Mouse (Mus musculus): ENCODE measurements around the gene AI467606. TPM values are rescaled to one million over a fixed set of nuclear protein-coding genes. Genes with fewer than 3 reads are reported as not detected.

The AI467606 gene
- polyA plus RNA-seq, 1 experiment, result 6.0 TPM

GRCm38 (mm10) chr7:127121061-127121910 lies 30.1 kb downstream of the AI467606 start:
- no peak for DNase-seq (ENCODE audit: low spot score)

DNA sequence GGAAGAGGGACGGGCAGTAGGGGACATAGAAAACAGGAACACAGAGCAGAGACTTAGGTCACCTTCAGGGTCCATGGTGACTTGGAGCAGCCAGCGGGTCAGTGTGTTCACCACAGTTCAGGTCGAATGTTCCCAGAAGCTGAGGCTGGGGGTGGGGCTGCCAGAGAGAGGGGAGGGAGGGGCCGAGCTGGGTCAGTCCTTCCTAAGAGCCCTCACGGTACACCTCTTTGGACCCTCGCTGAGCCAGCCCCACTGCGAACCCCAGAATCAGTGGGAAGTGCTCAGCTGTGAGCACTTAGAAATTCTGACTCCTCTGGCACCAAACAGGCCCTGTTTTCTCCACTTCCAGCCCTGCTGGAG lies 30.7 kb downstream of the AI467606 start, which contains the start of gene Qprt:
Gene Qprt (minus strand): TSS at position 316 of the 360 bp plus-strand sequence.
- no peak for DNase-seq (ENCODE audit: low spot score)

DNA sequence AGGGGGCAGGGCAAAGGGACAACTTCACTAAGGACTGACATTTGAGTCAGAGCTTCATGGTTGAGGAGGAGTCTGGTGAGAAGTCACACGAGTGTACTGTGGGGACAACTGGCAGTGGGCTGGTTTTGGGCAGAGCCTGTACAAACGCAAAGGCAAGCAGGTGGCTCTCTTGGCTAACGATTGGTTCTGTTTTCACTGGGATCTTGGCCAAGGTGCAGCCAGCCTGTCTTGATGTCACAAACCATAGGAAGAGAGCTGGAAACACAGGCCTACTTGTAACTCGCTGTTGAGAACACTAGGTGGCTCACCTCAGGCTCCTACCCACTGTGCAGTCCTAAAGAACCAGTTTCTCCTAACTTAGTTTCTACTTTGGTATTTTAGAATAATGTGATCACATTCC lies 38.5 kb downstream of the AI467606 start:
- DNase-seq (ENCODE audit: low spot score), result no peak

- DNase-seq (ENCODE audit: low spot score), result no peak
These were observed 42.0 kb downstream of the AI467606 start for GRCm38 (mm10) chr7:127133125-127133524.

DNA sequence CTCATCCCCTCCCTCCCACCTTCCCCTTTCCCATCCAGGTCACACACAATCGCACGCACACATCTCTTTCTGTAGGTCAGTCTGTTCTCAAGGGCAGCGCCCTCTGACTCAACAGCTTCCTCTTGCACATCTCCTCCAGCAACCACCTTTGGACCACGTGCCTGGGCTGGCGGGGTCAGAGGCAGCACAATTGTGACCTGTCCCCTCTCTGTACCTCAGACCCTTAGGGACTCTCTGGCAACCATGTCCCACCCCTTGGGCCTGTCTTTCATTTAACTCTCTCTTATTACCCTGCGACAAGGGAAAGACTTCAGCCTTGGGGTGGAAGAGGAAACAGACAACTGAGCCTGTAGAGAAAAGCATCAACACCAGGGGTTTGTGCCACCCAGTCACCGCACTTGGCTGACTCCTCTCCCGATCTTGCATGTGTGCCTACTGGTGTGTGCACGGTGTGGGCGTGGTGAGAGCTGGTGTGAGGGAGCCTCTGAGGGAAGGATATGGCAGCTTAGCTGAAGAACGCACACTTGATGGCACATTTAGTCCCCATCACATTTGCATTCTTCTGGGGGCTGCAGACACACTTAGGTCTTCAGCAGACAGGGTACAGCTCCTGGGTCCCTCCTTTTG lies 43.8 kb downstream of the AI467606 start:
- no peak for DNase-seq (ENCODE audit: low spot score)

- DNase-seq (ENCODE audit: low spot score), result no peak
These were observed 45.3 kb downstream of the AI467606 start for GRCm38 (mm10) chr7:127136181-127137071.

DNA sequence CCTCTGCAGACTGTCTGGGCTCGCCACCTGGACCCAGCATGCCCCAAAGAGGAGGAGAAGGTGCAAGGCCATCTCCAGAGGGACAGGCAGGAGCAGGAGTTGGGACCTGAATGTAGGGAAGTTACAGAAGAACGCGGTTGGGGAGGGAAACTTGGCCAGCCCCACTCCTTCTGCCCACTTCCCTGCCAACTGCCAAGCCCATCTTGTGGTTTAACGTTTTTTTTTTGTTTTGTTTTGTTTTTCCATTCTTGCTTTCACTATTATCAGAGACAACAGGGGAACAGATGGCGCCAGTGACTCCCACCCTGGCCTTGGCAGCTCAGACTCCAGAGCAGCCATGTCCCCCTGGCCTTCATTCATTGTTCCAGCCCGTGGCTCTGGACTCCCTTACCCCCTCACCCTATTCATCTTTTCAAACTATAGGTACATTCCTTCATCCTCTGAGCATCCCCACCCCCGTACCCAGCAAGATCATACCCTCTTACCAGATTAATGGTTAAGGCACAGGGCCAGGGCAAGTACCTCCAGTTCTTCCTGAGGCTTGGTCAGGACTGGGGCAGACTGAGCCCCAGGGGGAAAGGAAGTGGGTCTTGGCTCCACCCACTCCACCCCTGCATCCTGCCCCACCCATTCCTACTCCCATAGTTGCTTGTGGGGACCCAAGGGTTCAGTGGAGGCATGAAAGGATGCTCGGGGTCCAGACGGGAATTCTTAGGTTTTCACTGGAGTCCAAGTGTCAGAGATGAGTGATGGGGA lies 46.3 kb downstream of the AI467606 start, which contains the start of gene Spn:
Gene Spn (minus strand): TSS at position 562 of the 756 bp plus-strand sequence.
- DNase-seq (ENCODE audit: low spot score), result no peak

DNA sequence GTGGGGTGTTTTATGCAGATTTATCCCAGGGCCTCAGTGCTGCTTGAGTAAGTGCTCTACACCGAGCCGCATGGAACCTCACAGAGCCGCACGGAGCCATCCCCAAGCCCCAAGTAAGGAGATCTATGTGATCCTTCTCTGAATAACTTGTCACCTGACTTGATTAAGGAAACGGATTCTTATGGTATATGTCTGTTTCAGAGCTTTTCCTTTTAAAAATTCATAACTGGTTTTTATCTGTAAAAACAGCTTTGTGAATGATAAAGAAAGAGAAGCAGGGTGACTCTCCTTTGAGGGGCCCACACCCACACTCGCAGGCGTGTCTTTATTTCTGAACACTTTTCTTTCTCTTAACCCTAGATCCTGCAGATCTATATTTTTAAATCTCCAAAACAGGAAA lies 47.9 kb downstream of the AI467606 start:
- no peak for DNase-seq (ENCODE audit: low spot score)

DNA sequence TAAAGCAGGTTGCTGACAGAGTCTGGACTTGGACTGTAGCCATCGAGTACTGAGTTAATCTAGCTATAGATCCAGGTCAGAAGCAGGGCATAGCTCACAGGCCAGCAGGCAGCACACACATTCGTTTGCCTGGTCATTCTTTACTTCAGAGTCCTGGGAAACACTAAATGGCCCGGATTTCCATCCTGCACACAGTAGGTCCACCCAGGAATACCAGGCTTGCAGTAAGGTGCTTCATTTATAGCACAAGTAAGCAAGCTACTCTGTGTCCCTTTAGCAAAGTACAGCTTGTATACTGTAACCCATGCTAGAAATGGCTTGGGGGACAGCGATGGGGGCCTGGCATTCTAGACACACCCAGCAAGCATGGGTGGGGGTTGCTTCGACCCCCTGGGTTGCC lies 48.4 kb downstream of the AI467606 start:
- DNase-seq (ENCODE audit: low spot score), result no peak

GRCm38 (mm10) chr7:127140623-127141404 lies 49.7 kb downstream of the AI467606 start:
- no peak for DNase-seq (ENCODE audit: low spot score)

DNA sequence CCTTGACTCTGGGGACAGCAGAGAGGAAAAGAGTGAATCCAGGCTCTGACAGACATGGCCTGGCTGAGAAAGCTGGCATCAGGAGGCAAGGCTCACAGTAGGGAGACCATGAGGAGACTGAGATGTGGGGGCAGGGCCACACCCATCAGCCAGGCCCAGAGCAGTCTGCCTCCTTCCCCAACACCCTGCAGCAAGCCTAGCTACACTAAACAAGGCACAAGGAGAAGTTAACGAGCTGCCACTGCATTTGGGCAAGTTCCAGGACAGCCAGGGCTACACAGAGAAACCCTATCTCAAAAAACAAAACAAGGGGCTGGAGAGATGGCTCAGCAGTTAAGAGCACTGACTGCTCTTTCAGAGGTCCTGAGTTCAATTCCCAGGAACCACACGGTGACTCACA lies 51.1 kb downstream of the AI467606 start:
- no peak for DNase-seq (ENCODE audit: low spot score)

DNA sequence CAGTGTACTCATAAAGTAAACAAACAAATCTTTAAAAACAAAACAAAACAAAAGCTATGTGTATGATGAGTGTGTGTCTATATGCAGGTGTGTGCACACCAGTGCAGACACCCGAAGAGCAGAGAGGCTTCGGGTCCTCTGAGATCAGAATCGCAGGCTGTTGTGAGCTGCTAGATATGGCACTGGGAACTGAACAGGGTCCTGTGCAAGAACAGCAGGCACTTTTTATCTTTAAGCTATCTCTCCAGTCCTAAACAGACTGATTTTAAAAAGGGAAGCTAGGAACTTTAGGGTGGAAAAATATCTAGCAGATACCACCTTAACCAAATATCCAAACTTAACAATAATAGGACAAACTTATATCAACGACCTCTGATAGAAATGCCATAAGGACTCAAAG lies 51.5 kb downstream of the AI467606 start:
- DNase-seq (ENCODE audit: low spot score), result no peak

Other genes with a start within 250 kb of the AI467606 start
- gene Doc2a, start 243.9 kb upstream of the AI467606 start, polyA plus RNA-seq (2012; rRNA removed), result not detected in 2 replicates
- 18.0 and 21.0 TPM in 2 replicates for gene Hirip3, start 229.4 kb upstream of the AI467606 start, polyA plus RNA-seq (2012; rRNA removed)
- 42.3 and 46.0 TPM in 2 replicates for gene Ino80e, start 229.0 kb upstream of the AI467606 start, polyA plus RNA-seq (2012; rRNA removed)
- 55.8 and 65.4 TPM in 2 replicates for gene Taok2, start 206.7 kb upstream of the AI467606 start, polyA plus RNA-seq (2012; rRNA removed)
- 41.3 and 46.0 TPM in 2 replicates for gene Tmem219, start 168.4 kb upstream of the AI467606 start, polyA plus RNA-seq (2012; rRNA removed)
- gene Kctd13, start 162.5 kb upstream of the AI467606 start, polyA plus RNA-seq (2012; rRNA removed), result 16.3 and 16.4 TPM in 2 replicates
- gene Asphd1, start 141.8 kb upstream of the AI467606 start, polyA plus RNA-seq (2012; rRNA removed), result not detected in 2 replicates
- gene Sez6l2, start 140.8 kb upstream of the AI467606 start, polyA plus RNA-seq (2012; rRNA removed), result 0.65 and 0.72 TPM in 2 replicates
- gene Cdipt, start 115.4 kb upstream of the AI467606 start, polyA plus RNA-seq (2012; rRNA removed), result 118 and 119 TPM in 2 replicates
- 2.2 and 2.7 TPM in 2 replicates for gene Cdiptos, start 115.3 kb upstream of the AI467606 start, polyA plus RNA-seq (2012; rRNA removed)
- gene Mvp, start 76.7 kb upstream of the AI467606 start, polyA plus RNA-seq (2012; rRNA removed), result 46.2 and 52.7 TPM in 2 replicates
- gene Pagr1b, start 74.9 kb upstream of the AI467606 start, polyA plus RNA-seq (2012; rRNA removed), result 2.8 and 3.2 TPM in 2 replicates
- 16.4 and 18.2 TPM in 2 replicates for gene Pagr1a, start 74.0 kb upstream of the AI467606 start, polyA plus RNA-seq (2012; rRNA removed)
- gene Gm42742, start 70.3 kb upstream of the AI467606 start, polyA plus RNA-seq (2012; rRNA removed), result 66.3 and 76.5 TPM in 2 replicates
- gene Prrt2, start 70.1 kb upstream of the AI467606 start, polyA plus RNA-seq (2012; rRNA removed), result 9.7 and 10.2 TPM in 2 replicates
- gene Maz, start 64.3 kb upstream of the AI467606 start, polyA plus RNA-seq (2012; rRNA removed), result 72.0 and 72.5 TPM in 2 replicates
- gene Kif22, start 48.9 kb upstream of the AI467606 start, polyA plus RNA-seq (2012; rRNA removed), result 2.3 and 2.7 TPM in 2 replicates
- 0.15 and 0.34 TPM in 2 replicates for gene Zg16, start 4.0 kb upstream of the AI467606 start, polyA plus RNA-seq (2012; rRNA removed)
- 0.80 and 0.81 TPM in 2 replicates for gene Qprt, start 30.9 kb downstream of the AI467606 start, polyA plus RNA-seq (2012; rRNA removed)
- 1.2 and 1.9 TPM in 2 replicates for gene Spn, start 46.5 kb downstream of the AI467606 start, polyA plus RNA-seq (2012; rRNA removed)
- 66.2 and 68.8 TPM in 2 replicates for gene Cd2bp2, start 104.7 kb downstream of the AI467606 start, polyA plus RNA-seq (2012; rRNA removed)
- gene Tbc1d10b, start 117.1 kb downstream of the AI467606 start, polyA plus RNA-seq (2012; rRNA removed), result 23.0 and 30.1 TPM in 2 replicates
- 1.2 and 2.1 TPM in 2 replicates for gene Mylpf, start 117.5 kb downstream of the AI467606 start, polyA plus RNA-seq (2012; rRNA removed)
- 10.0 and 10.5 TPM in 2 replicates for gene Zfp553, start 141.7 kb downstream of the AI467606 start, polyA plus RNA-seq (2012; rRNA removed)
- gene Sept1, start 141.8 kb downstream of the AI467606 start, polyA plus RNA-seq (2012; rRNA removed), result 19.4 and 22.0 TPM in 2 replicates
- 49.8 and 54.0 TPM in 2 replicates for gene Zfp771, start 152.9 kb downstream of the AI467606 start, polyA plus RNA-seq (2012; rRNA removed)
- 19.2 and 24.9 TPM in 2 replicates for gene Dctpp1, start 169.3 kb downstream of the AI467606 start, polyA plus RNA-seq (2012; rRNA removed)
- gene Sephs2, start 182.7 kb downstream of the AI467606 start, polyA plus RNA-seq (2012; rRNA removed), result 19.8 and 21.1 TPM in 2 replicates
- 3.4 and 3.5 TPM in 2 replicates for gene Itgal, start 204.9 kb downstream of the AI467606 start, polyA plus RNA-seq (2012; rRNA removed)